Mouse (Mus musculus): ENCODE results near the gene Ubn2.
A peak's percentile ranks its signal among the peaks of the same experiment; 100 is the strongest.
"Not testable (repeated sequence)": the region's sequence is repeated elsewhere in the genome, so short reads cannot be mapped to it uniquely, and the experiment has no call there.

Gene Ubn2

GRCm38 (mm10) chr6:38533428-38534405, 100.0 kb downstream of the Ubn2 start, which contains the start of gene Fmc1:
Gene Fmc1, plus strand, starts transcription at chr6:38533502.
- peak; percentile 88 to 98 for DNase-seq (ENCODE audit: low spot score in 2 of 2)

GRCm38 (mm10) chr6:38534640-38535365, 101.1 kb downstream of the Ubn2 start:
- DNase-seq (ENCODE audit: low spot score in 2 of 2), result peak; percentile 96 to 99

- no peak for DNase-seq (ENCODE audit: low spot score in 2 of 2)
Observed at GRCm38 (mm10) chr6:38535366-38535690, 101.6 kb downstream of the Ubn2 start.

GRCm38 (mm10) chr6:38535788-38536187, 102.0 kb downstream of the Ubn2 start:
- DNase-seq (ENCODE audit: low spot score in 2 of 2), result no peak

- not testable (repeated sequence) for DNase-seq (ENCODE audit: low spot score in 2 of 2)
Observed at GRCm38 (mm10) chr6:38544141-38544540, 110.4 kb downstream of the Ubn2 start.

- DNase-seq (ENCODE audit: low spot score in 2 of 2), result not testable (repeated sequence)
Observed at GRCm38 (mm10) chr6:38547005-38547404, 113.3 kb downstream of the Ubn2 start.

GRCm38 (mm10) chr6:38547707-38548106, 114.0 kb downstream of the Ubn2 start:
- no peak for DNase-seq (ENCODE audit: low spot score in 2 of 2)

GRCm38 (mm10) chr6:38548595-38548994, 114.8 kb downstream of the Ubn2 start:
- not testable (repeated sequence) for DNase-seq (ENCODE audit: low spot score in 2 of 2)

GRCm38 (mm10) chr6:38549840-38550239, 116.1 kb downstream of the Ubn2 start:
- DNase-seq (ENCODE audit: low spot score in 2 of 2), result not testable (repeated sequence)

- DNase-seq (ENCODE audit: low spot score in 2 of 2), result peak in 1 of 2 experiments; percentile 75
Observed at GRCm38 (mm10) chr6:38550250-38551061, 116.7 kb downstream of the Ubn2 start.

- peak; percentile 88 to 94 for DNase-seq (ENCODE audit: low spot score in 2 of 2)
Observed at GRCm38 (mm10) chr6:38551062-38551988, 117.6 kb downstream of the Ubn2 start, which contains the start of gene Luc7l2. Gene Luc7l2, plus strand, starts transcription at chr6:38551334.

GRCm38 (mm10) chr6:38551989-38552635, 118.4 kb downstream of the Ubn2 start:
- peak; percentile 96 to 99 for DNase-seq (ENCODE audit: low spot score in 2 of 2)

GRCm38 (mm10) chr6:38552636-38553000, 118.9 kb downstream of the Ubn2 start:
- DNase-seq (ENCODE audit: low spot score in 2 of 2), result no peak
